Mouse (Mus musculus): ENCODE results near the gene Dhx40. TPM values are rescaled to one million over a fixed set of nuclear protein-coding genes. Genes with fewer than 3 reads are reported as not detected.

Dhx40 gene
- 22.3 and 24.0 TPM in 2 replicates for polyA plus RNA-seq (2014; fragmentation: Nextera tagmentation; extraction: Ambion mirVana)

DNA sequence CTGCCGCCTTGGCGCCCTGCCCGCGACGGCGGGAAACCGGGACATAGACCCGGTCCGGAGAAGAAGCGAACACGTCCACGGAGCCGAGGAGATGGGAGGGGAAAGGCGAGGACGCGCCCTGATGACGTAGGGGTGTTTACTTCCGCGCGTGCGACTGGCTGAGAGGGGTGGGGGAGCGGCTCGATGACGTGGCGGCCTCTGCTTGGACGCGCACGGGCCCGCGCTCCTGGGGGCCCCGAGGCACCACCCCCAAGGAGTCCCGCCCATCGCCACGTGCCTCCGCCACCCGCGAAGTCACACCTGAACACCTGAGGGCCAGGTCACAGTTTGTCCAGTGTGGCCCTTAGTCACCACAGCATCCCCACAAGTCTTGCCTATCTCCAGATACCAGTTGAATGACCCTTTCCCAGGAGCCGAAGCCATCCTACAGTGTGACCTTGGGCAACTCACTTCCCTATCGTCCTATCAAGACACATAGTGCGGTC lies at the start of gene Dhx40:
Dhx40 (minus strand) TSS at position 242 of the 485 bp plus-strand sequence.
- peak; percentile 91 for DNase-seq (ENCODE audit: low spot score)
- H3K9me3 ChIP-seq (ENCODE audit: control insufficient read depth, low read length) = no peaks in the 10 kb centered on the region
- peak within 1 kb of the TSS; percentile 85 for H3K4me3 ChIP-seq (replicated peaks; ENCODE audit: low read length)
- H3K4me2 ChIP-seq (replicated peaks) = peak within 1 kb of the TSS; percentile 77
- H3K4me1 ChIP-seq (replicated peaks; ENCODE audit: control insufficient read depth, insufficient read depth, low read length) = peaks cover 9% of the 10 kb centered on the region
- H3K27ac ChIP-seq = peak within 1 kb of the TSS; percentile 84
- H3K36me3 ChIP-seq (replicated peaks; ENCODE audit: control insufficient read depth, insufficient read depth) = peaks cover 31% of the 10 kb centered on the region
- H3K9ac ChIP-seq = peak within 1 kb of the TSS; percentile 72
- peak; percentile 93 for ATAC-seq (ENCODE audit: low FRiP score)
- 5% methylated on average over 39 of the region's 40 CpGs for WGBS
- no peaks in the 10 kb centered on the region for H3K27me3 ChIP-seq (ENCODE audit: control insufficient read depth, insufficient read depth, low read length)

DNA sequence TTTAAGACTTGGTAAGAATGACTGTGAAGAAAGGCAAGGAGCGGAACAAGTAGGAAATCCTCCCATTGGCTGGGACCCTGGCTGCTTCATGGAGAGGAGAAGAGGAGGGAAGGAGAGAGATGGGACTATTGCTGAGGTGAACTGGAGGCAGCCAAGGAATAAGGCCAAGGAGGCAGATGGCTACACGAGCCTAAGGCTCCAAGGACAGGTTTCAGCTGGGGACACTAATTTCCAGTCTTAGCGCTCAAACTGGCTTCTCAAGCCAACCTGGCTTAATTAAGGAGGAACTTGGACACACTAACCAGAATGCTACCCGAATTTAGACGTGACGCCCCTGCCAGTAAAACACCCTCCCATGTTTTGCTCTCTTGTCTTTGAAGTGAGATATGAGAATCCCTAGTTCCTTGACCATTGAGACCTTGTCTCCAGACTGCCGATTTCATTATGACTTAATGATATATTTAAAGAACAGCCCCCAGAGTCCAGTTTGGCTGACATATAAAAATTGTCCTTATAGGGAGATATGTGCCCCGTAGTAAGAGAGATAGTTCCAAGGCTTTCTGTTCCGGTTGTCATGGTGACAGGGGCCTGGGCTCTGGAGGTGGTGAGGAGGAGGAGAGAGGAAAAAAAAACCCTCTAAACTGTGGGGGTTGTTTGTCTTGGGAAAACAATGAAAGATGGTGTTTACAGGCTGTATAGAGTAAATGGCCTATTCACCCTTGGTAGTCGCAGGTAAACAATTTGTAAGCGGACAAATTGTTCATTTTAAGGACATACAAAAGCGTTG lies 48.3 kb upstream of the Dhx40 start:
- no peak for DNase-seq (ENCODE audit: low spot score)
- 62% methylated on average over 12 of the region's 12 CpGs for WGBS
- no peak overlapping the region for H3K27ac ChIP-seq

DNA sequence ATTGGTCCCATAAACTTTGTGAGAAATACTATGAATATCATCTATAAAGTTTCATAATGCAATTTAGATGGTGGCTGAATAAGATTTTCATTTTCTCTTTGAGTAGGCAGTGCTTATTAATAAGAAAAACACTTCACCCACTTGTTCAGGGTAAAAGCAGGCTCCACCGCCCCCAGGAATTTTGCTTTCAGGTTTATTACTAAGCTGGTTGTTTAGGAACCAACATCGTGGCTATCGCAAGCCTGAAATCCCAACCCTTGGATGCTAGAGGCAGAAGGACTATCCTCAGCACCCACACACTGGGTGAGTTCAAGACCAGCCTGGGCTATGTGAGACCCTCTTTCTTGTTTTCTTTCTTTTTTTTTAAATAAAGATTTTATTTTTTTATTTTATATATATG lies 45.5 kb upstream of the Dhx40 start:
- ATAC-seq (ENCODE audit: low FRiP score) (no peak), DNase-seq (ENCODE audit: low spot score) (no peak)
- no peak overlapping the region for H3K4me3 ChIP-seq (replicated peaks; ENCODE audit: low read length)
- peaks cover 22% of the 10 kb centered on the region for H3K4me1 ChIP-seq (replicated peaks; ENCODE audit: control insufficient read depth, insufficient read depth, low read length)
- no peaks in the 10 kb centered on the region for H3K36me3 ChIP-seq (replicated peaks; ENCODE audit: control insufficient read depth, insufficient read depth)
- H3K9ac ChIP-seq = no peak overlapping the region
- no peak overlapping the region for H3K27ac ChIP-seq
- WGBS = 88% methylated on average over 3 of the region's 3 CpGs
- H3K9me3 ChIP-seq (ENCODE audit: control insufficient read depth, low read length) = no peaks in the 10 kb centered on the region
- no peak overlapping the region for H3K4me2 ChIP-seq (replicated peaks)
- H3K27me3 ChIP-seq (ENCODE audit: control insufficient read depth, insufficient read depth, low read length) = no peaks in the 10 kb centered on the region

More for the DNA sequence above, 48.3 kb upstream of the Dhx40 start:
- Histone ChIP-seq H3K4me2 (replicated peaks) (no peak overlapping the region), H3K36me3 (replicated peaks; ENCODE audit: control insufficient read depth, insufficient read depth) (no peaks in the 10 kb centered on the region), H3K27me3 (ENCODE audit: control insufficient read depth, insufficient read depth, low read length) (no peaks in the 10 kb centered on the region), H3K9me3 (ENCODE audit: control insufficient read depth, low read length) (no peaks in the 10 kb centered on the region), H3K4me1 (replicated peaks; ENCODE audit: control insufficient read depth, insufficient read depth, low read length) (peaks cover 20% of the 10 kb centered on the region), H3K4me3 (replicated peaks; ENCODE audit: low read length) (no peak overlapping the region), H3K9ac (no peak overlapping the region)
- ATAC-seq (ENCODE audit: low FRiP score) = no peak

DNA sequence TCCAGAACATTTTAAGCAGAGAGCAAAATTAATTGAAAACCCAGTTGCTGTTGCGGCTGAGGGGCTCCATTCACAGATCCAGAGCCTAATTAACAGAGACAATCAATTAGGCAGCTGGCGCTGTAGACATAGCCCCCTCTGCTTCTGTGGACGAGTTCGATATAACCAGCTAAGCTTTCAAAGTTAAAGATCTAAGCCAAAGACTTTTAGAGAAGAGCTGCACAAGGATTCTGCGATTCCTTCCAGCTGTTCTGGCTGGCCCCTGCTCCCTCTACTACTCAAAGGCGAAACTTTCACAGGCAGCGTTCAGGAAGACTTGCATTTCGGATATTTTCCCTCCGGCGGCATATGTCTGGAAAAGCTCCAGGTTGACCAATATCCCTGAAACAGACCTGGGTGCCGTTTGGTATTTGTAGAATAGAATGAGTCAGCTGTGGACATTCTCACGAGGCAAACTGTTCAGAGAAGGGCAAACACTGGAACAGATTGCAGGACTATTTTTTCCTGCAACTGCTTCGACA lies 45.0 kb upstream of the Dhx40 start:
- Histone ChIP-seq H3K4me1 (replicated peaks; ENCODE audit: control insufficient read depth, insufficient read depth, low read length) (peaks cover 22% of the 10 kb centered on the region), H3K27ac (peak overlapping the region; percentile 63), H3K27me3 (ENCODE audit: control insufficient read depth, insufficient read depth, low read length) (no peaks in the 10 kb centered on the region), H3K4me2 (replicated peaks) (0 out of 2 replicates have a peak overlapping the region, but pooled peaks have one; percentile 11), H3K9me3 (ENCODE audit: control insufficient read depth, low read length) (no peaks in the 10 kb centered on the region), H3K4me3 (replicated peaks; ENCODE audit: low read length) (no peak overlapping the region), H3K9ac (no peak overlapping the region), H3K36me3 (replicated peaks; ENCODE audit: control insufficient read depth, insufficient read depth) (no peaks in the 10 kb centered on the region)
- DNase-seq (ENCODE audit: low spot score) = no peak
- no peak for ATAC-seq (ENCODE audit: low FRiP score)
- 47% methylated on average over 13 of the region's 13 CpGs for WGBS

DNA sequence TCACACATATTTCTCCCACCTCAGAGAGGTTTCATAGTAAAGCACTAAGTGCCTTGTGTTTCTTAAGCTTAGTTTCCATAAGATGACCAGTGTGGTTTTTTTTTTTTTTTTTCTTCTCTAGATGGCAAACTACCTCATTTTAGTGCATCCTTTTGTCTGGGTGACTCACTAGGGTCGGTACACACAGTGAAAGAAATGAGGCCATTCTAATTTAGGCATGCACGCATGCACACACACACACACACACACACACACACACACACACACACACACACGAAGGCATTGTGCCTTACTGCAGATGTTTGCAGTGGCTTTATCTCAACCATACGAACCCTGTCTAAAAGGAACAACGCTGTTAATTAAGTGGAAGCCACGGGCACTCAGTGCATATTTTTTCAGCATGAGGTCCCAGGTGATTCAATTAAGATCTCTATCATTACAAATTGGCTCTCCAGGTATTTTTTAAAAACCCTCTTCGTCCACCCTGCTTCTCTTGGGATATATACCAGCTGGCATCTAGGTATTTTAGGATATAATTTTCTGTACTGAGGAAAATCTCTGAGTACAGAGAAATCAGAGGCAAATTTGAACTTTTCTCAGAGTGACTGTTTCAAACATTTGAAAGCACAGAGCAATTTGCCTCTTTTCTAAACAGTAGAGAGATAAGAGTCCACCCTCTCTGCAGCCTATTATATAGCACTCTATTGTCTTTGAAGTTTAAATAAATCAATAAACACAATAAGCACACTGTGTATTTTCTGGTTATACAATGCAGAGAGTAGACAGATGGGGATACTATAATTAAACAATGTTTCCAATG lies 44.4 kb upstream of the Dhx40 start:
- no peak for DNase-seq (ENCODE audit: low spot score)
- H3K9ac ChIP-seq = no peak overlapping the region
- no peaks in the 10 kb centered on the region for H3K9me3 ChIP-seq (ENCODE audit: control insufficient read depth, low read length)
- no peaks in the 10 kb centered on the region for H3K27me3 ChIP-seq (ENCODE audit: control insufficient read depth, insufficient read depth, low read length)
- no peaks in the 10 kb centered on the region for H3K36me3 ChIP-seq (replicated peaks; ENCODE audit: control insufficient read depth, insufficient read depth)
- peaks cover 22% of the 10 kb centered on the region for H3K4me1 ChIP-seq (replicated peaks; ENCODE audit: control insufficient read depth, insufficient read depth, low read length)
- no peak overlapping the region for H3K4me3 ChIP-seq (replicated peaks; ENCODE audit: low read length)
- 19% methylated on average over 7 of the region's 7 CpGs for WGBS
- 0 out of 2 replicates have a peak, but pooled peaks have one; percentile 11 for ATAC-seq (ENCODE audit: low FRiP score)
- H3K27ac ChIP-seq = peak overlapping the region; percentile 63
- peak overlapping the region; percentile 11; the same call in 1 of the 2 replicates for H3K4me2 ChIP-seq (replicated peaks)

DNA sequence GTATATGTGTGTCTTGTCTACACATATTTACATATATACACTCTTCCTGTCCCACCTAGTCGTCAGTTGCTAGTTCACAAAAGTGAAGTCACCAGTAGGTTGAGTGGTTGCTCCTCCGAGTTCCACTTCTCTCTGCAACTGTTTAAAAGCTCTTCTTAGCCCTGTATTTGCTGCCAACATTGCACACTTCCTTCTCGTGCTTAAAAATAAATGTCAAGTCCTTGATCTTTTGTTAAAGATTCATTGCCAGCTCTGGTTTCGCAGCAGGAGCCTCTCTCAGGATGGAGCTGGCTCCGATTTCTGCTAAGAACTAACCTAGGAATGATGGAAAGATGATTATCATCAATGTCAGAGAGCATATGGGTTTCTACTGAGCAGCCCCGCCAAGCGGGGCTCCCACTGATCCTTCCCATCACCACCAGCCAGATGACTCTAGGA lies 43.7 kb upstream of the Dhx40 start:
- no peak overlapping the region for H3K4me2 ChIP-seq (replicated peaks)
- WGBS = 46% methylated on average over 7 of the region's 7 CpGs

DNA sequence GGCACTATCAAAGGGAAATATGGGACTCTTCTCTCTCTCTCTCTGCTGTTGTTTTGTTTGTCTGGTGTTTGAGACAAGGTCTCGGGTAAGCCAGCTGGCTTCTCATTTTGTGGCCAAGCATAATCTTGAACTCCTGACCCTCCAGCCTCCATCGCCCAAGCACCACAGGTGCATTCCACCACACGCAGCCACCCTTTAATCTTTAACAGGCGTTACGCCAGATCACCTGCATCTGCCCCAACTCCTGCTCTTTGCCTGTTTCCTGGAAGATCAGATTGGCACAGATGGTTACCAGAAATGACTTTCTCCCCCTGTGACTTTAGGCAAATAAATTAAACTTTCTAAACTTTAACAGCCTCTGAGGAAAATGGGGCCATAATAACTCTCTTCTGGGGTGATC lies 36.3 kb upstream of the Dhx40 start:
- peaks cover 19% of the 10 kb centered on the region; the same call in 1 of the 2 replicates for H3K4me1 ChIP-seq (replicated peaks; ENCODE audit: control insufficient read depth, insufficient read depth, low read length)
- no peaks in the 10 kb centered on the region for H3K27me3 ChIP-seq (ENCODE audit: control insufficient read depth, insufficient read depth, low read length)
- DNase-seq (ENCODE audit: low spot score) (no peak), ATAC-seq (ENCODE audit: low FRiP score) (no peak)
- H3K27ac ChIP-seq = no peak overlapping the region
- no peak overlapping the region for H3K9ac ChIP-seq
- no peaks in the 10 kb centered on the region for H3K9me3 ChIP-seq (ENCODE audit: control insufficient read depth, low read length)
- 83% methylated on average over 5 of the region's 5 CpGs for WGBS
- H3K36me3 ChIP-seq (replicated peaks; ENCODE audit: control insufficient read depth, insufficient read depth) = no peaks in the 10 kb centered on the region
- H3K4me2 ChIP-seq (replicated peaks) = no peak overlapping the region
- no peak overlapping the region for H3K4me3 ChIP-seq (replicated peaks; ENCODE audit: low read length)

More for the DNA sequence above, 43.7 kb upstream of the Dhx40 start:
- Histone ChIP-seq H3K36me3 (replicated peaks; ENCODE audit: control insufficient read depth, insufficient read depth) (no peaks in the 10 kb centered on the region), H3K27ac (peak overlapping the region; percentile 63), H3K4me1 (replicated peaks; ENCODE audit: control insufficient read depth, insufficient read depth, low read length) (peaks cover 22% of the 10 kb centered on the region), H3K27me3 (ENCODE audit: control insufficient read depth, insufficient read depth, low read length) (no peaks in the 10 kb centered on the region), H3K9ac (no peak overlapping the region), H3K4me3 (replicated peaks; ENCODE audit: low read length) (no peak overlapping the region), H3K9me3 (ENCODE audit: control insufficient read depth, low read length) (no peaks in the 10 kb centered on the region)
- DNase-seq (ENCODE audit: low spot score) = peak; percentile 26
- ATAC-seq (ENCODE audit: low FRiP score) = no peak

DNA sequence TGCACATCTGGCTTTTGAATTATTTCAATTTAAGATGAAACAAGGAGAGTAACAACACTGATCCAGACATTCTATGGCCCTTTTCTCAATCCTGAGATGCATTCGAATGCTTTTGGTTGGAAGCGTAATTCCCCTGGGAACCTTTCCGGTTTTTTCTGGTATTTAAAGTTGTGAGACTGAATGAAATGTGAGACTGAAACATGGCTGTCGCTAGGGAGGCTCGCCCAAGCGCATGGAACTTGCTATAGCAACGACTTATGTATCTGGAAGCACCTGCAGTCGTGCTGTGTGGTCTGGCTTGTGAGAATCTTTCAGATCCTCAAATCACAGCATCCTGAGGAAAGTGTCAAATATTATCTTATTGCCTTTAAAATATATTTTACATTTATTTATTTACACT lies 33.7 kb upstream of the Dhx40 start:
- Histone ChIP-seq H3K27ac (peak overlapping the region; percentile 62; the same call in 1 of the 2 replicates), H3K9me3 (ENCODE audit: control insufficient read depth, low read length) (no peaks in the 10 kb centered on the region), H3K4me2 (replicated peaks) (no peak overlapping the region), H3K4me3 (replicated peaks; ENCODE audit: low read length) (no peak overlapping the region), H3K9ac (no peak overlapping the region), H3K36me3 (replicated peaks; ENCODE audit: control insufficient read depth, insufficient read depth) (no peaks in the 10 kb centered on the region), H3K4me1 (replicated peaks; ENCODE audit: control insufficient read depth, insufficient read depth, low read length) (peaks cover 19% of the 10 kb centered on the region; the same call in 1 of the 2 replicates), H3K27me3 (ENCODE audit: control insufficient read depth, insufficient read depth, low read length) (no peaks in the 10 kb centered on the region)
- DNase-seq (ENCODE audit: low spot score) (no peak), ATAC-seq (ENCODE audit: low FRiP score) (no peak)
- WGBS = 65% methylated on average over 8 of the region's 8 CpGs

Measured in hindbrain, embryonic 14.5 days (tissue).